Mouse (Mus musculus): Measurements from ENCODE around the gene Tbl3. TPM values are rescaled to one million over a fixed set of nuclear protein-coding genes. Genes with fewer than 3 reads are reported as not detected.

Tbl3 gene
- total RNA-seq, 2 experiments from 2014 or later: 14.7 to 15.6 TPM

DNA sequence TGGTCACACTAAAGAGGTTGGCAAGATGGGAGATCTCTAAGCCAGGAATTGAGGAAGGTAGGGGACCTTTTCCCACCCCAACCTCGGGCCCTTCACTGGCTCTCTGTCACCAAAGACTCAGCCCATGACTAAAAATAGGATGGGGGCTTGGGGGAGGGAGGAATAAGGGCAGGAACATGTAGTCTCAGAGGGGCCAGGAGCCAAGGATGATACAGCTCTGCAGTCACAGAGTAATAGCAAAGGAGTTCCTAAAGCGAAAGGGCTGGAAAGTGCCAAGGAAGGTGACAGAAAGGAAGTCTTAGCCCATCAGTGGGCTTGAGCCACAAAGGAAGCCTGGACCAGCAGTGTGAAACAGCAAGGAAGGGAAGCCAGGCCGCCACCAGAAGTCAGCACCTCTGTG lies 55.6 kb downstream of the Tbl3 start:
- DNase-seq: no peak

GRCm38 (mm10) chr17:24650766-24651165 lies 56.7 kb downstream of the Tbl3 start:
- no peak for DNase-seq

DNA sequence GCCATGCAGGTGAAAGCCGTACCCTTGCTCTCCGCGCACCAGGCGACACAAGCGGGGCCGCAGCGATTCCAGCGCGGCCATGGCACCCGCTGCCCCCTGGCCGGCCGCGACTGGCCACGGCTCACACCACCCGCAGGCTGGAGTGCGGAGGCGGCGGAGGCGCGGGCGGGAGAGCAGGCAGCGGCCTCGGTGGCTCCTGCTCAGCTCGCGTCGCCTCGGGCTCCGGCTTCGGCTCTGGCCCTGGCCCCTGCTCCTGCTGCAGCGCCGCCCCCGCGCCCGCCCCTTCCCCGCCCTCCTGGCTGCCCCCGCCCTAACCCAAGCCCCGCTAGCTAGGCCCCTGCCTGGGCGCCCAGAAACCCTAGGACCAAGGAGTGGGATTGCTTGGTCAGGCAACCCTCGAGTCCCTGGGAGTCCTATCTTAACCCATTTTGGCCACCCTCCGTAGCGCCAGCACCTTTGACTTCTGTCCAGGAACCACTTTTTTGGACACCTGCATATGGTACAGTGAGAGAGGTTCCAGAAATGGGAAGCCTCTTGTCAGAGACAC lies 57.3 kb downstream of the Tbl3 start, which contains the start of gene Slc9a3r2:
Slc9a3r2 (minus strand) TSS at position 258 of the 547 bp plus-strand sequence.
- DNase-seq: peak; percentile 71

DNA sequence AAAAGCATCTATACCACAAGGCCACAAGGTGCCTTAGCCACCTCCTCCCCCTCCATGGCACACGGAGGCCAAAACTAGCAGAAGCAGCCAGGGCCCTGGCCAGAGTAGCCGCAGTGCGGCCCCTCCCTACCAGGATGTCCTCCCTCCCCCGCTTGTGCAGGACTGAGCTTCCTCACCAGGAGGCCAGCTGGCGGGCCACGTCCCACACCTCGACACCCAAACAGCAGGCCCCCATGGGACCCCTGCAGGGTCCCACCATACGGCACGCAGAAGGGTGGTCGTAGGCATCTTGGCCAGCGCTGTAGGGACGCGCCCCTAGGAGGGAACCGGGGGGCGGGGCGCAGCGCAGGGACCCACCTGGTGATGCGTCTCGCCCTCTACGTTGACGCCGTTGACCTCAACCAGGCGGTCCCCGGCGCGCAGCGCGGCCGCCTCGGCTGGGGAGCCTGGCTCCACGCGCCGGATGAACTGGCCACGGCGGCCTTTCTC lies 57.8 kb downstream of the Tbl3 start:
- peak; percentile 68 for DNase-seq

DNA sequence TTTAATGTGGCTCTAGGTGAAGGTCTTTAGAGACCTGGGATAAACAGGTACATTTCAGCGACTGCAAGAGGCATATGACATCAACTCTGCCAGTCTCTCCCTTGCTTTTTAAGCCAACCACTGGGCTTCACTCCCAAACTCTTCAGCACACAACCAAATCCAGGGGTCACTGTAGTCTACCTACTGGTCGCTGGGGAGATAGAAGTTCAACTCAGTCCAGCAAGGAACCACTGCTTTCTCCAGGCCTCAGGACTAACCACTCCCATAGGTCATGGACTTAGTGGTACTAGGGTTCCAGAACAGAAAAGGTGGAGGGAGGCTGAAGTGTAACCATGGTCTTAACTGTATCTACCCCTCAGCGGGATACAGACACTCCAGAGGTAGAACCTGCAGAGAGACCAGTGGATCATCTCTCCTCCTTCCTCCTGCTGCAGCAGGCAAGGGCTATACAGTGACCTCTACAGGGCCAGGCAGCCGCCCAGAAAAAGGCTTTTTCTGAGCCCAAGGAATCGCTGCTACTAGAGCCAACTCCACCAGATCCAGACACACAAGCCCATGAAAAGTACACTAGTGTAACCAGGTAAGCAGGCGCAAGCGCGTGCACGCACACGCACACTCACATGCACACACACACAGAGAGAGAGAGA lies 58.6 kb downstream of the Tbl3 start:
- DNase-seq: no peak

Other genes starting within 250 kb of the Tbl3 start
- gene E4f1, start 237.3 kb downstream of the Tbl3 start, total RNA-seq (2021): 10 to 100 TPM in 1 of 2 experiments, 1 to 10 TPM in 1; 9.4 to 10.2 TPM
- gene Pgp, start 237.3 kb downstream of the Tbl3 start, total RNA-seq (2021): 10 to 100 TPM; 50.8 to 55.0 TPM
- gene Bricd5, start 233.8 kb downstream of the Tbl3 start, total RNA-seq (2021): not detected
- 10 to 100 TPM; 10.5 to 11.7 TPM for gene Mlst8, start 228.6 kb downstream of the Tbl3 start, total RNA-seq (2021)
- under 1 TPM; 0.10 to 0.11 TPM for gene Caskin1, start 219.1 kb downstream of the Tbl3 start, total RNA-seq (2021)
- gene Traf7, start 179.7 kb downstream of the Tbl3 start, total RNA-seq (2021): 10 to 100 TPM; 33.2 to 36.7 TPM
- under 1 TPM in 1 of 2 experiments, not detected in 1; 0.23 TPM for gene Rab26, start 173.4 kb downstream of the Tbl3 start, total RNA-seq (2021)
- gene Pkd1, start 157.8 kb downstream of the Tbl3 start, total RNA-seq (2021): 10 to 100 TPM; 20.2 to 21.1 TPM
- 10 to 100 TPM; 65.8 to 67.8 TPM for gene Tsc2, start 75.0 kb downstream of the Tbl3 start, total RNA-seq (2021)
- 1 to 10 TPM; 2.6 to 4.2 TPM for gene Nthl1, start 75.0 kb downstream of the Tbl3 start, total RNA-seq (2021)
- gene Slc9a3r2, start 57.3 kb downstream of the Tbl3 start, total RNA-seq (2021): 10 to 100 TPM; 36.6 to 41.8 TPM
- gene Npw, start 49.2 kb downstream of the Tbl3 start, total RNA-seq (2021): not detected
- gene Zfp598, start 38.0 kb downstream of the Tbl3 start, total RNA-seq (2021): 10 to 100 TPM; 17.7 to 20.2 TPM
- not detected for gene Syngr3, start 17.7 kb downstream of the Tbl3 start, total RNA-seq (2021)
- gene Gfer, start 11.5 kb downstream of the Tbl3 start, total RNA-seq (2021): 10 to 100 TPM; 24.1 to 30.1 TPM
- under 1 TPM; 0.59 to 0.61 TPM for gene Noxo1, start 11.4 kb downstream of the Tbl3 start, total RNA-seq (2021)
- not detected for gene Rnf151, start 10.4 kb upstream of the Tbl3 start, total RNA-seq (2021)
- gene Rps2, start 10.5 kb upstream of the Tbl3 start, total RNA-seq (2021): 100 to 1,000 TPM; 564 to 585 TPM
- gene Ndufb10, start 16.8 kb upstream of the Tbl3 start, total RNA-seq (2021): 100 to 1,000 TPM; 493 to 532 TPM
- gene Rpl3l, start 20.2 kb upstream of the Tbl3 start, total RNA-seq (2021): 100 to 1,000 TPM; 723 to 775 TPM
- 100 to 1,000 TPM; 164 to 180 TPM for gene Msrb1, start 29.0 kb upstream of the Tbl3 start, total RNA-seq (2021)
- gene Hs3st6, start 45.3 kb upstream of the Tbl3 start, total RNA-seq (2021): not detected
- not detected for gene Meiob, start 96.6 kb upstream of the Tbl3 start, total RNA-seq (2021)
- 10 to 100 TPM; 73.3 to 77.5 TPM for gene Hagh, start 132.5 kb upstream of the Tbl3 start, total RNA-seq (2021)
- gene Fahd1, start 142.7 kb upstream of the Tbl3 start, total RNA-seq (2021): 10 to 100 TPM; 38.1 to 44.5 TPM
- 1 to 10 TPM; 3.8 to 4.4 TPM for gene Igfals, start 158.3 kb upstream of the Tbl3 start, total RNA-seq (2021)
- gene Nubp2, start 178.7 kb upstream of the Tbl3 start, total RNA-seq (2021): 10 to 100 TPM; 10.2 to 13.1 TPM
- 10 to 100 TPM; 27.8 to 31.5 TPM for gene Spsb3, start 179.0 kb upstream of the Tbl3 start, total RNA-seq (2021)
- gene Eme2, start 187.4 kb upstream of the Tbl3 start, total RNA-seq (2021): 10 to 100 TPM in 1 of 2 experiments, 1 to 10 TPM in 1; 8.8 to 10.4 TPM
- 100 to 1,000 TPM in 1 of 2 experiments, 10 to 100 TPM in 1; 85.9 to 105 TPM for gene Mrps34, start 187.5 kb upstream of the Tbl3 start, total RNA-seq (2021)
- 1 to 10 TPM; 7.7 to 9.8 TPM for gene Nme3, start 188.8 kb upstream of the Tbl3 start, total RNA-seq (2021)
- gene Mapk8ip3, start 229.3 kb upstream of the Tbl3 start, total RNA-seq (2021): 10 to 100 TPM; 19.5 TPM